Mouse (Mus musculus) liver, adult (tissue): ENCODE data around the gene Wwc2.

ENCODE experiments used
- GATA4 ChIP-seq: IDR thresholded peaks from 2 replicates; pipeline ENCODE4 v1.6.1; 2014; ENCODE audit warnings: mild to moderate bottlenecking, low read length; ENCODE audit not compliant: insufficient replicate concordance

Wwc2 gene

DNA sequence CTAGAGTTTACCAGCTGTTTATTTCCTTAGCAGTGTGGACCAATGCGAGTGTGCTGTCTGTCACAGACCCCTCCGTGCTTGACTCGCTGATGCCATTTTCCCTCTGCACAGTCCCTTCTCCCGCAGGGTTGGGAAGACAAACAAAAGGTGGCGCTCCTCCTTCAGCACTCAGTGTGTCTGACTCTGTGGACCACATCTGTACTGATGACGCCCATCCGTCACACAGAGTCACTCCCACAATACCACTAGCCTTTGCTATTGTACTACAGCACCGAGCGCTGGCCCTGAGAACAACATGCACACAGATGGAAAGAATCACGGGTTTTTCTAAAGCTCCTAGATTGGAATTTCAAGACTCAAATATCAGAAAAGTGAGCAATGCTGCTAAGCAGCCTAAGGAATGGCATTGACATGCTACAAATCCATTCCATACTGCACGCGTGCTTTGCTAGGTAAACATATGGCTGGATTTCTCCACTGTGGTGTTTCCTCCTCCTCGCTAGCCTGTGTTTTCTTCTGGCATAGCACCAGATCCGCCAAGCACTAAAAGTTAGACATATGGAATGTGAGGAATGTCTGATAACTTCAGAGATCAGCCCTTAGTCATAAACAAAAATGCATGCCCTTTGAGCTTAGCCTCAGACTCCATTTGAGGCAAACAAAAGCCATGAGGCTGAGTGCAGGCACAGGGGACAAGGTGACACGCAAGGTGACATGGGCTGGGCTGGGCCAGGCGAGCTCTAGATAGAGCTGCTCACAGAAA lies 58.5 kb downstream of the Wwc2 start:
- no peak for TF ChIP-seq GATA4

DNA sequence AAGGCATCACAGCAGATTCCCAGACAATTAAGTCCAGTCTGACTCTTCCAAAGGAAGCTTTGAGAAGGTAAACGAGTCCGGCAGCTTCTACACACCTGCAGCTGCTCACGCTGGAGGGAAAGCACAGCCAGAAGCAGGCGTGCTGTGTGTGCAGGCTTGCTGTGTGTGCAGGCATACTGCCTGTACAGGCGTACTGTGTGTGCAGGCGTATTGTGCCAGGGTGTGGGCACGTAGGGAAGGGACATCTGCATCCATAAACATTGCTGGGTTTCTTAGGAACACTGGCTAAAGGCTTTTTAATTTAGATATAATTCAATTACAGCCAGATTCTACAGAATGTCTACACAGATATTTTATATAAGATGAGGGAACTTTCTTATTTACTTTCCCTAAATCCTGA lies 59.4 kb downstream of the Wwc2 start:
- TF ChIP-seq GATA4 = no peak

DNA sequence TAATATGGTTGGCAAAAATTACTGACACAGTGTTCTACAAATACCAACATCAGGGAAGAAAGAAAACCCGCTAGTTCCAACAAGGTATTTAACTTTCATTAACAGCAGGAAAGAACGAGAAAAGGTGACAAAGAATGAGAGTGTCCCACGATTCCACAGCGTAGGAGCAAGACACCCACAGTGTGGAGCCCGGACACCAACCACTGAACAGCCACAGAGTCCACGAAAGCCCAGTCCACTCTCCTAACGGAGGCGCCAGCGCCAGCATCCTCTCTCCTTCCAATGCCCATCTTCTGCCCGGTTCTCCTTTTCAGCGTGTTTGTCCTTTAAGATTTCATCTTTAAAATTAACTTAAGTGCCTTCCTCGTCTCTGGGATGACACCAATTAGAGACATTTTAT lies 61.1 kb downstream of the Wwc2 start:
- TF ChIP-seq GATA4 = no peak

DNA sequence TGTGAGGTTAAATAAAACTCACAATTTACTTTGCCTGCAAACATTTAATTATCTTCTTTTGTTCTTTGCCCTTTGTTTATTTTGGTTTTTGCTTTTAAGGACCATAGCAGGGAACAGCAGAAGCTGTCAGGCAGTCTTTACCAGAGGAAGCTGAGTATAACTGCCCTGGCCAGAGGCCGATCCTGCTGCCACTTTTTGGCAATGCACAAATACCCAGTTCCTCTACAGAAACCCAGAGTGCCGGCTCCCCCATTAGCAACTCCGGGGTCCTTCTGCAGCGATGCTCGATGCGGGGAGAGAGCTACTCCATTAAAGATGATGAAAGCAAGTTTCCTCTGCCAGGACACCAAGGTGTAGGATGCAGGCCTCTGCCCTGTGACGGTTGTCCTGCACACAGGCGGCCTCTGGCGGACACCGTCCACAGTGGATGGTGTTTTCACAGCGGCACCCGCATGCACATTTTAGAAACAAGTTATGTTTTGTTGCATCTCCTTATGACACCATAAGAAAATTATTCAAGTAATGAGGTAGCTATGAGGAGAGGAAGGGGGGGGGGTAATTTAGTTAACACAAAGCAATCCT lies 62.0 kb downstream of the Wwc2 start:
- TF ChIP-seq GATA4 = no peak

DNA sequence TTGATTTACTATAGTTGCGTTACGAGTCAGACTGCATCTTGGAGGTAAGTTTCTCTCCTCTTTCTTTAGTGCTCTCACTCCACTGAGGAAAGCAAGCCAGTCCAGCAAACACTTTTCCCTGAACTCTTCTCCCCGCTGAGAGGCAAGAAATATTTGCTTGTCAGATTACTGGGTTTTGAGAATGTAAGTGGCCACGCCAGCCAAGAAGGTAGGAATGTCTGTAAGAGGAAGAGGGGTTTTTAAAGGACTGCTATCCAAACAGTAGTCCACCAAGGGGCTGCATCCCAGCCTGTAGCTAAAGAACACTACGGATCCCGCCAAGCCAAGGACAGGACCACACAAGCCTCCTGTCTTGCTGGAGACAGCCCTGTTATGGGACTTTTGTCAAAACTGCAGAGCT lies 65.8 kb downstream of the Wwc2 start:
- TF ChIP-seq GATA4 = no peak

DNA sequence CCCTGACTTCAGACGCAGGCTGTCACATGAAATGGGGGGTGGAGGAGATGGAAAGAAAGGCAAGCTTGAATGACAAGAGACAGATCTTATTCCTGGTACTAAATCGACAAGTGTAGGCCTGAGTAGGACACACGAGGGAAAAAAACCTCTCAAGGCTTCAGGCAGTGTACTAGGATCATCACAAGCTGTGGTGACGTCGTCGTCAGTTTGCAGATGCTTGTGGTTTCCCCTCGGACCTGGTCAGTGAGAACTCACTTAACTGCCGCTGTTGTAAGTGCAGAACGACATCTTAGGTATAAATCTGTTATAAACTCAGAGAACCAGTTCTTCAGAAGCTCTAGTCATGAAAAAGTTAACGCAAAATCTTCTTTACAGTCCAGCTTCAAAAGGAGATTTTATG lies 67.9 kb downstream of the Wwc2 start:
- TF ChIP-seq GATA4 = no peak

DNA sequence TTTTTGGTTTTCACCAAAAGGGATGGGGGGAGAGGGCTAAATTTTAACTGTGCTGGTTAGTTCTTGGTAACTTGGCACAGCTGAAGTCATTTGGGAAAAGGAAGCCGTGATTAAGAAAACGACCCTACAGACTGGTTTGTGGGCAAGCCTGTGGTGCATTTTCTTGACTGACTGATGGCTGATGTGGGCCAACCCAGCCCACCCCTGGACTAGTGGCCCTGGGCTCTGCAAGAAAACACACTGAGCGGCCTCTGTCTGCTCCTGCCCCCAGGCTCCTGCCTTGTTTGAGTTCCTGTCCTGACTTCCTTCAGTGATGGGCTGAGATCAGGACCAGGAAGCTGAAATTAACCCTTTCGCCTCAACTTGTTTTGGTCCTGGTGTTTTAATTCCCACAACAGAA lies 68.7 kb downstream of the Wwc2 start:
- no peak for TF ChIP-seq GATA4

DNA sequence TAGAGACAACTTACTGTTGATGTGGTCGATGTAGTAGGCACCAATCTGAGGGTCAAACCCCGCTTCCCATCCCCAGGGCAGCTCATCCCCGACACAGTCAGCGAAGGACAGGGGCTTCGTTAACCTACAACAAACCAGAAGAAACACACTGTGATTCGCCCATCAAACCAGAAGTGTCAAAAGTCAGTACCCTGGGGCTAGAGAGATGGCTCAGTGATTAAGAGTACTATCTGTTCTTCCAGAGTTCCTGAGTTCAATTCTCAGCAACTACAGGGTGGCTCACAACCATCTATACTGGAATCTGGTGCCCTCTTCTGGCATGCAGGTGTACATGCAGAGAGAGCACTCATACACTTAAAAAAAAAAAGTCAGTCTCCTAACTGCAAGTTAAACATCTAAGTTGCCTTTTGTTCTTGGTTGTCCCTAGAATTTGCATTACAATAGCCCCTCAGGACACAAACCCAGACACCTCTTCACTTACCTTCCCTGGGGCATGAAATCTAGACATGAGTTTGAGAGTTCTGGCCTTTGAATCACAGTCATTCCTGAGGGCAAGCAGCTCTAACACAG lies 70.1 kb downstream of the Wwc2 start:
- no peak for TF ChIP-seq GATA4

DNA sequence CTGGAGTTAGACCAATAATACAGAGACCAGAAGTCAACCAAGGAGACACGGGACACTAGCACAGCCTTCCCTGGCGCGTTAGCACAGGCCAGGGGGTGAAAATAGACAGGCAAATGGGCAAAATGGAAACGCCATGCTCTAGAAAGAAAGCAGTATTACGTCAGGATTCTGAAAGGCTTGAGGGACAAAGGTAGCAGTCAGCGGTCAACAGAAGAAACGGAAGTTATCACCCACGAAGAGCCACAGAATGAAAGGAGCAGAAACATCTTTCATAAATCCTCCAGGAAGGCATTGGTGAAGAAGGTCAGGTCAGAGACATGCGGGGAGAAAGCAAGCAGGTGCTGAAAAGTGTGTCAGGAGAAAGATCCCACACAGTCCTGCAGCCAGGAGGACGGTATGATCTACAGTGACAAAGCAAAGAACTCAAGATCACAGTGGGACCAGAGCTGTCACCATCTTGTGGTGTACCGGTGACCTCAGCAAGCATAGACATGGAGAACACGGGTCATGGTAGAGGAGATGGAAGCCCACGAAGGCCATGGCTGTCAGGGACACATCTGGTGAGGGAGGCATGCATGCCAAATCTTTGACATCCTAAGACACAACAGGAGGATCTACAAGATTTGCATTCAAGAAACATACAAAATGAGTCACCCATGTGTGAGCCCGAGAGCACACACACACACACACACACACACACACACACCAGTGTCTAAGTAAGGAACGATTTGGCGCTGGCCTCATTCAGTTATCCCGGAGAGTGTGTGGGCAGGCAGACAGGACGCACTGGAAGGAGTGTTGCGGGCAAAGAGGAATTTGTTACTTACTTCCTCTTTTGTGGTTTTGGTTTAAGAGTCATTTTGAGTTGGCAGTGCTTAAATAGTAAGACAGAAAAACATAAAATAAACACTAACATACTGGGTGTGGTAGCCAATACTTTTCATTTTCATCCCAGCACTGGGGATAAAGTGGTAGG lies 73.4 kb downstream of the Wwc2 start:
- no peak for TF ChIP-seq GATA4

DNA sequence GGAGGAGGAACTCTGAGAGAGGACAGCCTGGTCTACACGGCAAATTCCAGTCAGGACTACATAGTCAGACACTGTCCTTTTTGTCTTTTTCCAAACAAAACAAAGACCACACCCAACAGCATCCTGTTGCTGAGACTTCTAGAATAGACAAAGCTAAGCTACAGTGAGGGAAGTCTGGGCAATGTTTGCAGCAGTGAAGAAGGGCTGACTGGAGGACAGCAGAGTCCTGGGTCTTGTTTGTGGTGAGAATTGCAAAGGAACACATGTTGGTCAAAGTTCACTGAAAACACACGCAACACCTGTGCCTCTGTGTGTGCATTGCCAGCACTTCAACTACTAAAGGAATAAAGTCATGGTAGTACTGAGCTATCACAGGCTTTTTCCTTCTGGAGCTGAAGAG lies 75.2 kb downstream of the Wwc2 start:
- no peak for TF ChIP-seq GATA4

DNA sequence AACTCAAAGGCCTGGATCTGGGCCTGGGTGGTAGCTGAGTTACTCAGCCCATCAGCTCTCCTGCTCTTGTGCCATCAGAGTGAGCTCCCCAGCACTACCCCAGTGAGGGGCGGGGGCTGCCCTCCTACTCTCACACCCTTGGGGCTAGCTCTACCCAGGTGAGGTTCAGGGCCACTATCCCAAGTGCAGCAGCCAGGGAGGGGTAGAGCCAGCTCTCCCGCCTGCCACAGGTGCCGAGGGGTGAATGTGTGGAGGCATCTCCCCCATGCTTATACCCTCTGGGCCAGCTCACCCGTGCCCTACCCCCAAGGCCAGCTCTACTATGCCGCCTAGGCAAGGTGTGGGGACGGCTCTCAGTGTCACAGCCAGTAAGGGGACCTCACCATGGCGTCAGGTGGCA lies 75.8 kb downstream of the Wwc2 start:
- no peak for TF ChIP-seq GATA4

DNA sequence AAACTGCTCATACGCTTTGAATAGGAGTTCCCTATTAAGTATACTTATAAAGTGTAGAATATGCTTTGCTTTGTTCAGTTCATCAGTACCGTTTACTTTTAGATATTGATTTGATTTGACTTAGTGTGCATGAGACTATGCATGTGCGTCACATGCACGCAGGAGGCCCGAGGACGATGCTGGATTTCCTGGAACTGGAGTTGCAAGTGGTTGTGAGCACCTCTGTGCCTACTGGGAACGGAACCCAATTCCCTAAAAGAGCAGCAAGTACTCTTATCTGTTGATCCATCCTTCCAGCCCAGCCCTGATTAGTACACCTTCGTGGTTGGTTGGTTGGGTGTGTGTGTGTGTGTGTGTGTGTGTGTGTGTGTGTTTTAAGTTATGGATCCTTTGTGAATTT lies 76.6 kb downstream of the Wwc2 start:
- TF ChIP-seq GATA4 = no peak

DNA sequence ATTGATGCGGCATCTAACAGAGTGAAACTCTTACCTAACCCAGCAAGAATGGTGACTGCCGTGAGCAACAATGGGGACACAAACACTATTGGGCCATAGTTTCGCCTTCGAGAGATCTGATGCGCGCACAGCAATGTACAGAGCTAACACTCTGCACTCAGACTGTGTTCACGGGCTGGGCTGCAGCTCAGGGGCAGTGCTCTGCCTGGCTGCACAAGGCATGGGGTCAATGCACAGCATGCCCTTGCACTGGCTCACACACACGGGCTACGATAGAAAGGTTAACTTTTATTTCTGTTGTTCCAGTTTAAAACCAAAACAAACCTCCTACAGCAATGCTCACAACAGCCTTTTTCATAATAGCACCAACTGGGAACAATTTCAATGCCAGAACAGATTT lies 77.1 kb downstream of the Wwc2 start:
- no peak for TF ChIP-seq GATA4

DNA sequence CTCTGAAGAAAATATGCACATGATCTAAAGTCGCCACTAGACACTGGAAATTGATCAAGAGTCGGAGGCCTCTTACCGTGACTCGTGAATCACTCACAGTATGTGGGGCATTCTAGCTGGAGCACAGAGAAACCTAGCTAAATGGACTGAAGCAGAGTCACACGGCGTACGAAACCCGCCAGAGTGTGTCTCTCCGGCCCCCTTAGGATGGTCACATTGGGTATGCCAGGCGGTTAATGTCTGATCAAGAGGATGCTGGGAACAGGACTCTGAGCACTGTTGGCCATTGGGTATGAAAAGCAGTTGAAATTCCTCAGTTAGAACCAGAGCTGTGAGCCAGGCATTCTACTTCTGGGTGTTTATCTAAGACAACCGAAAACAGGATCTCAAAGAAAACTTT lies 81.0 kb downstream of the Wwc2 start:
- TF ChIP-seq GATA4 = no peak

DNA sequence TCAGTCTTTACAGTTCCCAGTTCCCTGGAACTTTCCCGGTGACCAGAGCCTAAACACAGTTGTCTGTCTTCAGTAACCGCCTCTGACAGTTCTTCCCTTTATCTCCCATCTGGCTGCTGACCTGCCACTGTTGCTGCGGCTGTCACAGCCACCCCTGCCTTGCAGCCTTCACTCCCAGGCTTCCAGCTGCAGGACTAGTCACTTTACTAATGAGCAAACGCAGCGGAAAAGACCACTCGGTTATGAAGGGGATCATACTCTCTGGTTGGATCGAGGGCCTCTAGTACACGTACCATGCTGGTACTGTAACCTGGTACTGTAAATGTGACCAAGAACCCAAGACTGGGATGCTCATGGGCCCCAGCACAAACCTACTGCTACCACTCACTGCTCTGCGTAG lies 83.7 kb downstream of the Wwc2 start:
- TF ChIP-seq GATA4 = no peak

DNA sequence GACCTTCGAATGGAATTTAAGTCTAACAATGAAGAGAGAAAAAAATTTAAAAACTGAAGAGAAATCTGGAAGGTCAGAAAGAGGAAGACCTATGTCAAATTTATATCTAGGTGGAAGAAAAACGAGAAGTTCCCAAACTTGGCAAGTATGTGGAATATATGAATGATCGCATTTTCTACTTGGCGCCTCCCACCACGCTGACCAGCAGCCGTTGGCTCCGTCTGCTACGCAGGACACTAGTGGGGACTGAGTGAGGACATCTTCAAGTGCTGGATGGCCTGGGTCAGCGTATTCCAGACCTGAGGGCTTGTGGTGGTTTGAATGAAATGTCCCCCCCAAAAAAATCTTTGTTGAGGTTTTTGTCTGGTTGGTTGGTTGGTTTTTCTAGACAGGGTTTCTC lies 84.6 kb downstream of the Wwc2 start:
- TF ChIP-seq GATA4 = no peak
